Mouse (Mus musculus) kidney, adult 18-20 months (tissue): ENCODE measurements around the gene Arhgdib.

Experiments
- DNase-seq: peaks from one replicate; pipeline ENCODE4 v3.0.0; 2021

Arhgdib gene

DNA sequence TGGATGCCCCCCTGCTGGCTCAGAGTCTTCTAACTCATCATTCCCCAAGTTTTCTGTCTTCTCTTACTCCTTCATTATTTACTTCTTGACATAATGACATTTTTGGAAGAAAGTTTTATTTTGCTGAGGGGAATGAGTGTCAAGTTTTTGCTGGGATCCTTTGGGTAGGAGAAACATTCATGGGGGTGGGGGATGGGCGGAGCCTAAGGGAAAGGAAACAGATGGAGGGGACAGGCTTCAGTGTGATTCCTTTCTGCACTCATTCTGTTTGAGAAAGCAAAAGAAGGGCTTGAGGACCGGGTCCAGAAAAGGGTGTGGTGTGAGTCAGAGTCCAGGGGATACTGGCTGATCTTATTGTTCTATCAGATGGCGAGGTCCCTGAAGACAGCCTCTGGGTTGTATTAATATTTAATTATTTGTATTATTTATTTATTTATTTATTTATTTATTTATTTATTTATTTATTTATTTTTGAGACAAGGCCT, 58.2 kb downstream of the Arhgdib start:
- no peak for DNase-seq

DNA sequence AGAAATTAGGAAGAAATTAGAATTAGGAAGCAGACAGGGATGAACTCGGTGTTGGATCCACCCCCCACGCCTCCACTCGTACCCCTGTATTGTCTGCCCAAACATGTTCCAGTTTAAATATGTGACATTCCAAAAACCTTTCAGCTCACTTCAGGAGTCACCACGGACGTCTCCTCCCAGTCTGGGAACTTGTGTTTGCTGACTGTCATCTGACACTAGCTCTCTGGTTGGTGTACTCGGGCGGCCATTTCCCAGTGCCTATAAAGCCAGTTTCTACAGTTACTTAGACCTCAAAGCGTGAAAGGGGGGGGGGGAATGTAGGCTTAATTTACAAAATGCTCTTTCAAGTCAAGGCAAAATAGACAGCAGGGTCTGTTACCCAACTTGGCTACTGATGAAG, 60.0 kb downstream of the Arhgdib start:
- DNase-seq, result no peak

DNA sequence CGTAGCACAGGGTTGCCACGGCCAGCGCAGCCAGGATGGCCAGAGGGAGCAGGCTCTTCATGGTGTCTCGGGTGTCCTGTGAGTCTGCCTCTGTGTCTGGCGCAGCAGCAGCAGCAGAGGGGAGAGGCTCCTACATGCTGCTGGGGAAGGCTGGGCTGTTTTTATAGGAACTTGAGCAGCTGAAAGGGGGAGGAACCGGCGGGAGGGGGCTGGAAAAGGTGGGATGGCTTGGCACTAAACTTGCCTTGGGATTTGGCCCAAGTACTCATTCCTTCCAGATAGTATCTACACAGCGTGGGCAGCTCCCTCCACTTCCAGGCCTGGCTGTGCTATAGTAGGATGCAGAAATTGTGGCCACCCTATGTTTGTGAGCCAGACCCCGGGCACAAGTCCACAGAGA, 66.0 kb downstream of the Arhgdib start, which contains the start of gene Mgp:
Gene Mgp, minus strand, starts transcription at position 154 of the 400 bp plus-strand sequence.
- DNase-seq, result no peak

DNA sequence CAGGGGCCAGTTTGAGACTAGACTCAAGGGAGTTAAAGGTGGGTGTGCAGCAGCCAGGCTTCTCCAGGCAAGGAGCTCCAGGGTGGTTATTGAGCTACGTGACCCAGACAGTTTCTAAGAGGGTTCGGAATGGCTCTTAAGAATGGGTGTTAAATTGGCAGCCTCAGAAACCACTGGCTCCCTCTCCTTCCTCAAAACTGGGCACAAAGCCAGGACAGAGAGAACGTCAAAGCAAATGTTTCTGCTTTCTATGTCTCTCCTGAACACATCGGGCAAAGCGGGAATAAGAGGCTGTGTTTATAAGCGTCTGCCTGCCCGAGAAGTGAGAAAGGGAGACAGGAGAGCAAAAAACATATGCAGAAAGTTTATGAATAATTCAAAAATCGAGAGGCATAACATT, 67.1 kb downstream of the Arhgdib start:
- DNase-seq, result no peak
